Mouse (Mus musculus): ENCODE results near the gene Rec8. TPM values are rescaled to one million over a fixed set of nuclear protein-coding genes. Genes with fewer than 3 reads are reported as not detected.
A peak's percentile ranks its signal among the peaks of the same experiment; 100 is the strongest.

Gene Rec8
- polyA plus RNA-seq, 1 experiment from 2014 or later, result 7.8 TPM

DNA sequence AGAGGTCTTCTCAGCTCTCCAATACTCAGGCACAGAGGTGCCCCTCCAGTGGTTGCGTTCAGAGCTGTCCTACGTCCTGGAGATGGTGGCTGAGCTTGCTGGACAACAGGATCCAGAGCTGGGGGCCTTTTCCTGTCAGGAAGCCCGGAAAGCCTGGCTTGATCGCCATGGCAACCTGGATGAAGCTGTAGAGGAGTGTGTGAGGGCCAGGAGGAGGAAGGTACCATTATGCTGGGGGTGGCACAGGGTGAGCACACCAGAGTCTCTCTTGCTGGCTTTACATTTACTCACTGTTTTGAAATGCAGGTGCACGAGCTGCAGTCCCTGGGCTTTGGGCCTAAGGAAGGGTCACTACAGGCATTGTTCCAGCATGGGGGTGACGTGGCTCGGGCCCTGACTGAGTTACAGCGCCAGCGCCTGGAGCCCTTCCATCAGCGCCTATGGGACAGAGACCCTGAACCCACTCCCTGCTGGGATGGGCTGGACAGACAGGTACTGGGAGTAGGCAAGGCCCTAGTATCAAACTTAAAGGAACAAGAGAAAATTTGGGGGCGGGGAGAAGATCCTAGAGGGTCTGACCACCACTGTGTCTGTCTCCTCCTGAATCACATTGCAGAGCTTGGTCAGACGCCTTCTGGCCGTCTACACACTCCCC, 21.7 kb upstream of the Rec8 start:
- Histone ChIP-seq H3K9me3 (no peaks in the 10 kb centered on the region), H3K4me3 (no peak overlapping the region), H3K36me3 (peaks cover 66% of the 10 kb centered on the region), H3K4me2 (replicated peaks) (no peak overlapping the region), H3K27ac (no peak overlapping the region), H3K4me1 (peaks cover 14% of the 10 kb centered on the region), H3K27me3 (no peaks in the 10 kb centered on the region), H3K9ac (0 out of 2 replicates have a peak overlapping the region, but pooled peaks have one; percentile 24)
- no peak for ATAC-seq (ENCODE audit: insufficient number of reproducible peaks, insufficient read depth, low FRiP score, low TSS enrichment)
- 82% methylated on average over 13 of the region's 13 CpGs for WGBS

DNA sequence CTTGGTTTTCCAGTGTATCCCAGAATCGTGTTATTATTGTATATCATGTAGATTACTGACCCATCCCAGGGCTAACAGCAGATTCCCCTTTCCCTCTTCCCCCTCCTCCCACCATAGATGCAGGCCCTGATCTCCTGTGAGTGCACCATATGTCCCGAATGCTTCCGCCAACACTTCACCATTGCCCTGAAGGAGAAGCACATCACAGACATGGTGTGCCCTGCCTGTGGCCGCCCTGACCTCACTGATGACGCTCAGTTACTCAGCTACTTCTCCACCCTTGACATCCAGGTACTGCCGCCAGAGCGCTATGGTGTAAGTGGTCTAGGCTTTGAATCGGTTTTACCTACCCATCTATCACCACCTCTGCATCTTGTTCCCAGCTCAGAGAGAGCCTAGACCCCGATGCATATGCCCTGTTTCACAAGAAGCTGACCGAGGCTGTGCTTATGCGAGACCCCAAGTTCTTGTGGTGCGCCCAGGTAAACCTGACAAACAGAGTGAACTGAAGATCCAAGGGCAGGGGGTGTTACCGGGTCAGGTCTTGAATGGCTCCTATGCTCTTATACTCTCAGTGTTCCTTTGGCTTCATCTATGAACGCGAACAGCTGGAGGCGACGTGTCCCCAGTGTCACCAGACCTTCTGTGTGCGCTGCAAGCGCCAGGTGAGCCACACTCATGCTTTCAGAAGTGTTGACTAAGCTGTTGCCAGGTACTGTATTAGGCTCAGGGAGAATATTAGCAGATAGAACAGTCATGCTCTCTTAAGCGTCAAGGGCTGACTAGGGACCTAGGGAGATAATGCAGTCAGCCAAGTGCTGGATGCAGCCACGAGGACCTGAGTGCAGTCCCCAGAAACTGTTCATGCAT, 19.1 kb upstream of the Rec8 start:
- peaks cover 87% of the 10 kb centered on the region for H3K36me3 ChIP-seq
- H3K4me2 ChIP-seq (replicated peaks), result no peak overlapping the region

DNA sequence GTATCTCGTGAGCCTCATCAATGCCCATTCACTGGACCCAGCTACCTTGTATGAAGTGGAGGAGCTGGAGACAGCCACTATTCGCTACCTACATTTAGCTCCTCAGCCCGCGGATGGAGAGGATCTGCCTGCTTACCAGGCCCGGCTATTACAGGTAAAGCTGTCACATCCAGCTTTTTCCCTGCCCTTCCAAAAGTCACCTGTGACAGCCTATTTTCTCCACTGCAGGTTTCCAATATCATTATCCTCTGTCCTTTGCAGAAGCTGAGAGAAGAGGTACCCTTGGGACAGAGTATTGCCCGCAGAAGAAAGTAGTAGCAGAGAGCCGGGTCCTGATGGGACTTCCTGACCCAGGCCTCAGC, 14.6 kb upstream of the Rec8 start, which contains the start of gene Irf9:
Gene Irf9, plus strand, starts transcription at position 301 of the 362 bp plus-strand sequence.
- peak within 1 kb of the TSS; percentile 50 for H3K4me2 ChIP-seq (replicated peaks)
- H3K9me3 ChIP-seq, result no peaks in the 10 kb centered on the region
- peak within 1 kb of the TSS; percentile 70 for H3K27ac ChIP-seq
- H3K27me3 ChIP-seq, result no peaks in the 10 kb centered on the region
- no peak for ATAC-seq (ENCODE audit: insufficient number of reproducible peaks, insufficient read depth, low FRiP score, low TSS enrichment)
- H3K4me3 ChIP-seq, result peak within 1 kb of the TSS; percentile 30
- 82% methylated on average over 7 of the region's 7 CpGs for WGBS
- peak within 1 kb of the TSS; percentile 17; the same call in 1 of the 2 replicates for H3K9ac ChIP-seq
- H3K36me3 ChIP-seq, result peaks cover 75% of the 10 kb centered on the region
- peaks cover 11% of the 10 kb centered on the region; the same call in 1 of the 2 replicates for H3K4me1 ChIP-seq

More for the DNA sequence above, 19.1 kb upstream of the Rec8 start:
- no peak for ATAC-seq (ENCODE audit: insufficient number of reproducible peaks, insufficient read depth, low FRiP score, low TSS enrichment)
- Histone ChIP-seq H3K4me3 (no peak overlapping the region), H3K9me3 (no peaks in the 10 kb centered on the region), H3K4me1 (peaks cover 5% of the 10 kb centered on the region; the same call in 1 of the 2 replicates), H3K27me3 (no peaks in the 10 kb centered on the region), H3K27ac (no peak overlapping the region), H3K9ac (no peak overlapping the region)
- WGBS, result 94% methylated on average over 21 of the region's 21 CpGs

DNA sequence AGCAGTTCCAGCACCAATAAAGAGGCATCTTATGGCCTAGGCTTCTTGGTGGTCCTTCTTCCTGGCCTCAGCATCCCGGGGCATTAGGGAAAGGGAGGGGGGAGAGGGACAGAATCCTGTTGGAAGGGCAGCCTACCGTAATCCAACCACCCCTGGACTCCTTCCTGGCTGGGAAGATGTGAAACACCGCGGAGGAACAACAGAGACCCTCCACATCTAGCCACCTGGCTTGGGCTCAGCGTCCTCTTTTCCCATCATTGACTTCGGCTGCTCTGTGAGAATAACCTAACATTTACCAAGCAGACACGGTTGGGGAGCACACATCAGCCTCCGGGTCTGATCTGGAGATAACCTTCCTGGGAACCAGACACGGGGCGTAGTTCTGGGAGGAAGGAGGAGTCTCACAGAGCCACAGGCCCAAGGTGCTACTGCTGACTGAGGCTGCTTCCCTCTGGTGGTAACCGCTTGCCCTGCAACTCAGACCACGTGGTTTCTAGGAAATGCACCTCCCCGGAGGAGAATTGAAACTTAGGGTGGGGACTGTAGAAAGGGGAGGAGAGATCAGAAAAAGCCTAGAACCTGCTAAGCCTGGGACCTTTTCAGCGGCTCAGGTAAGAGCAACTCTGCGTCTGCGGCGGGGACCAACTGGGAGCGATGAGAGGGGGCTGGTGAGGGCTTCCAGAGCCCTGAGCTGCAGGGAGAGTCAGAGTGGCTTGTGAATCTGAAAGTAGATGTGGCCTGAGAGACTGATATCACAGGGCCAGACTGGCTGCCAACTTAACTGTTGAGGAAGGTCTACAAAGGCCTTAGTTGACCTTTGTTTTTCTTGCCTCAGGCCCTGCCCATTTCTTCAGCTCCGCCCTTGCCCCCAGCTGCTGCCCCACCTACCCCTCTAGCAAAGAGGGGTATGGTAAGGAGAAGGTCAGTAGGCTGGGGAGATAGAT, 13.9 kb upstream of the Rec8 start:
- ATAC-seq (ENCODE audit: insufficient number of reproducible peaks, insufficient read depth, low FRiP score, low TSS enrichment), result peak; percentile 80
- peak overlapping the region; percentile 30 for H3K4me3 ChIP-seq
- peaks cover 11% of the 10 kb centered on the region; the same call in 1 of the 2 replicates for H3K4me1 ChIP-seq
- 13% methylated on average over 19 of the region's 19 CpGs for WGBS
- H3K4me2 ChIP-seq (replicated peaks), result peak overlapping the region; percentile 50
- H3K27me3 ChIP-seq, result no peaks in the 10 kb centered on the region
- H3K36me3 ChIP-seq, result peaks cover 75% of the 10 kb centered on the region
- H3K9me3 ChIP-seq, result no peaks in the 10 kb centered on the region
- H3K9ac ChIP-seq, result peak overlapping the region; percentile 17; the same call in 1 of the 2 replicates
- peak overlapping the region; percentile 70 for H3K27ac ChIP-seq

DNA sequence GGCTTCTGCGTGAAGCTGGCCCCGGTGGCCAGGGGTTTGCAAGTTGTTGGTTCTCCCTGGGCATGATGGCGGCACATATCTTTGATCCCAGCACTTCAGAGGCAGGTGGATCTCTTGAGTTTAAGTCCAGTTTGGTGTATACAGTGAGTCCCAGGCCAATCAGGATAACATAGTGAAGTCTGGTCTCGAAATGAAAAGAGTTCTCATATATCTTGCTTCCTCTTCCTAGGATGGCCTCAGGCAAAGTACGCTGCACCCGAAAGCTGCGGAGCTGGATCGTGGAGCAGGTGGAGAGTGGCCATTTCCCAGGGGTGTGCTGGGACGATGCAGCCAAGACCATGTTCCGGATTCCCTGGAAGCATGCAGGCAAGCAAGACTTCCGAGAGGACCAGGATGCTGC, 13.0 kb upstream of the Rec8 start:
- no peak overlapping the region; the same call in 1 of the 2 replicates for H3K4me2 ChIP-seq (replicated peaks)
- WGBS, result 86% methylated on average over 11 of the region's 11 CpGs
- no peak overlapping the region for H3K27ac ChIP-seq
- H3K9me3 ChIP-seq, result no peaks in the 10 kb centered on the region
- no peak for ATAC-seq (ENCODE audit: insufficient number of reproducible peaks, insufficient read depth, low FRiP score, low TSS enrichment)
- no peaks in the 10 kb centered on the region for H3K27me3 ChIP-seq
- peaks cover 11% of the 10 kb centered on the region; the same call in 1 of the 2 replicates for H3K4me1 ChIP-seq
- no peak overlapping the region for H3K9ac ChIP-seq
- H3K4me3 ChIP-seq, result no peak overlapping the region
- H3K36me3 ChIP-seq, result peaks cover 74% of the 10 kb centered on the region

DNA sequence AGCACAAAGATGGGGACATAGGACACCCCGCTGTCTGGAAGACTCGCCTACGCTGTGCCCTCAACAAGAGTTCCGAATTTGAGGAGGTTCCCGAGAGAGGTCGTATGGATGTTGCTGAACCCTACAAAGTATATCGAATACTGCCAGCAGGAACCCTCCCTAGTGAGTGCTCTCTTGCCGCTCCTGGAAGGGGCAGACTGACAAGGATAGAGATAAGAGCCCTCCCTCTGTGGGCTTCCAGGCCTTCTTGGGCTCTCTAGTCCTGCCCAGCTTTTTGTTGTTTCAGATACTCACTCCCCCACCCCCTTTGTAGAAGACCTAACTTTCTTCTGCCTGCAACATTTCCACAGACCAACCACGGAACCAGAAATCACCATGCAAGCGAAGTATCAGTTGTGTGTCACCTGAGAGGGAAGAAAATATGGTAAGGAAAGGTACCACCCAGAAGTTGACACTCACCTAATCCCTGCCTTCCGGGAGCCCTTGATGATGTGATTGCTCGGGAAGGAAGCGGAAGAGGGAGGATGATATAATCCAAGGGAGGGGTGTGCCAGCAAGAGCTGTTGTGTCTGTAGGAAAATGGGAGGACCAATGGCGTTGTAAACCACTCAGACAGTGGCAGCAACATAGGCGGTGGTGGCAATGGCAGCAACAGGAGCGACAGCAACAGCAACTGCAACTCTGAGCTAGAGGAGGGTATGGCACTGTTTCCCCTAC, 11.9 kb upstream of the Rec8 start:
- peaks cover 11% of the 10 kb centered on the region; the same call in 1 of the 2 replicates for H3K4me1 ChIP-seq
- no peaks in the 10 kb centered on the region for H3K27me3 ChIP-seq
- H3K9ac ChIP-seq, result no peak overlapping the region
- peaks cover 63% of the 10 kb centered on the region for H3K36me3 ChIP-seq
- no peak for ATAC-seq (ENCODE audit: insufficient number of reproducible peaks, insufficient read depth, low FRiP score, low TSS enrichment)
- no peak overlapping the region for H3K4me2 ChIP-seq (replicated peaks)
- no peaks in the 10 kb centered on the region for H3K9me3 ChIP-seq
- 90% methylated on average over 16 of the region's 16 CpGs for WGBS
- no peak overlapping the region for H3K4me3 ChIP-seq
- H3K27ac ChIP-seq, result no peak overlapping the region

DNA sequence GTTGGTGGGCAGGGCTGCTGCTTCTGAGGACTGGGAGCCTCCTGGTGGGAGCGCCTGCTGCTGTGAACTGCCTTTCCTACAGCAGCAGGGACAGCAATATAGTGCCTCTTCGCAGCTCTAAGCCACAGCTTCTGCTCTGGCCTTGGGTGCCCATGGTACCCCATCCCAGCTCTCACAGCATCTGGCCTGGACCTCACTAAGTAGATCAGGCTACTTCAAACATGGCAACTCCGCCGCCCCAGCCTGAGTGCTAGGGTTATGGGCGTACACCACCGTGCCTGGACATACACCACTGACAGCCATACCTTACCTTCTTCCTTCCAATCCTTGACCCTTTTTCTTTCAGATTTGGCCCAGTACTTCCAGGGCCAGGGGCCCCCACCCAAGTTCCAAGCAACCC, 9.5 kb upstream of the Rec8 start:
- no peak overlapping the region for H3K27ac ChIP-seq
- WGBS, result 97% methylated on average over 6 of the region's 6 CpGs

DNA sequence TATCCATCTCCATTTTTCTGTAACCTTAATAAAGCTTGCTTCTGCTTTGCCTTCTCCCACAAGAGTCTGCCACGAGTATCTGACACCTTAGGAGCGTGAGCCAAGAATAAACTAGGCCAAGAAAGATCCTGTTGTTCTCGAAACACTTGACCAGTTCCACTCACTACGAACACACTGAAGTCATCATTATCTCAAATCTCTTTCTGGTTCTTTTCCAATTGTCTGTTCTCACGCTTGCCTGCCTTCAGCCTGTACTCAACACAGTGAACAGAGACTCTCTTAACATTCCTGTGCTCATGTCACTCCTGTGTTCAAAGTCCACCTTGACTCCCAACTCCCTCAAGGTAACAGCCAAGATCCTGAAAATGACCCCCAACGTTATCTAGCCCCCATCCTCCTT, 4.5 kb upstream of the Rec8 start:
- H3K9ac ChIP-seq, result no peak overlapping the region
- no peaks in the 10 kb centered on the region for H3K4me1 ChIP-seq
- H3K4me3 ChIP-seq, result no peak overlapping the region
- H3K27me3 ChIP-seq, result no peaks in the 10 kb centered on the region
- H3K36me3 ChIP-seq, result peaks cover 13% of the 10 kb centered on the region
- H3K27ac ChIP-seq, result no peak overlapping the region
- no peak for ATAC-seq (ENCODE audit: insufficient number of reproducible peaks, insufficient read depth, low FRiP score, low TSS enrichment)
- no peaks in the 10 kb centered on the region for H3K9me3 ChIP-seq
- WGBS, result 71% methylated on average over 6 of the region's 6 CpGs
- H3K4me2 ChIP-seq (replicated peaks), result no peak overlapping the region

More for the DNA sequence above, 9.5 kb upstream of the Rec8 start:
- Histone ChIP-seq H3K27me3 (no peaks in the 10 kb centered on the region), H3K36me3 (peaks cover 39% of the 10 kb centered on the region), H3K4me2 (replicated peaks) (no peak overlapping the region), H3K9me3 (no peaks in the 10 kb centered on the region), H3K4me1 (peaks cover 10% of the 10 kb centered on the region; the same call in 1 of the 2 replicates), H3K9ac (no peak overlapping the region), H3K4me3 (no peak overlapping the region)
- ATAC-seq (ENCODE audit: insufficient number of reproducible peaks, insufficient read depth, low FRiP score, low TSS enrichment), result no peak

DNA sequence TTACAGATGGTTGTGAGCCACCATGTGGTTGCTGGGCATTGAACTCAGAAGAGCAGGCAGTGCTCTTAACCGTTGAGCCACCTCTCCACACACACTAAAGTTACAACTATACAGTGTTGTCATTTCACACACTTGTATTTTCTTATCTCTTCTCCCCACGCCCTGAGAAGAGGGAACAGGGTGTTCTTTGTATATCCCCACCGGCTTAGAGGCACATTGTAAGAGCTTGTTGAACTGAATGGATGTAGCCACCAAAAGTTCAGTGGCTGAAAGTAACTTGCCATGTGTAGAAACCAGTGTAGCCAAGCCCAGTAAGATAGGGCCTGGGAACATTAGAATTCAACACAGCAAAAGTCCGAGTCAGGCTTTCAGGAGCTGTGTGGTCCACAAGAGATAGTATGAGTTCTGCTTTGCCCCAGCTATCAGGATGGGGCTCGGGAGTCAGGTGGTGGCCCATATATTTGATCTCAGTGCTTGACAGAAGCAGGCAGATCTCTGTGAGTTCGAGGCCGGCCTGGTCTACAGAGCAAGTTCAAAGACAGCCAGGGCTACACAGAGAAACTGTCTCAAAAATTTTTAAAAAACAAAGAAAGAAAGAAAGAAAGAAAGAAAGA, 3.2 kb upstream of the Rec8 start:
- H3K4me2 ChIP-seq (replicated peaks), result no peak overlapping the region
- 79% methylated on average over 7 of the region's 7 CpGs for WGBS

DNA sequence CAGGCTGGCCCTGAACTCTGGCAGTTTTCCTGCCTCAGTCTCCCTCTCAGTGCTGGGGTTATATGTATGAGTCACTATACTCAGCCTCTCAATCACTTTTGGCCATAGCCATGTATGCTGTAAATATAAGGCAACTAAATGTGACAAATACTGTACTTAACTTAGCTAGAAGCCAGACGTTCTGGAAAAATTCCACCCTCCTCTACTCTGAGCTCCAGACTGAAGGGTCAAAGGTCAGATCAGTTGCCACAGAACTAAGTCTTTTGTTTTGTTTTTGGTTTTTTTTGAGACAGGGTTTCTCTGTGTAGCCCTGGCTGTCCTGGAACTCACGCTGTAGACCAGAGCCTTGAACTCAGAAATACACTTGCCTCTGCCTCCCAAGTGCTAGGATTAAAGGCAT, 2.0 kb upstream of the Rec8 start:
- Histone ChIP-seq H3K36me3 (no peaks in the 10 kb centered on the region), H3K4me1 (no peaks in the 10 kb centered on the region), H3K9me3 (no peaks in the 10 kb centered on the region), H3K4me3 (no peak overlapping the region), H3K4me2 (replicated peaks) (no peak overlapping the region), H3K9ac (no peak overlapping the region), H3K27ac (no peak overlapping the region), H3K27me3 (no peaks in the 10 kb centered on the region)
- WGBS, result 24% methylated on average over 2 of the region's 2 CpGs
- ATAC-seq (ENCODE audit: insufficient number of reproducible peaks, insufficient read depth, low FRiP score, low TSS enrichment), result no peak

More for the DNA sequence above, 3.2 kb upstream of the Rec8 start:
- no peaks in the 10 kb centered on the region for H3K27me3 ChIP-seq
- no peak for ATAC-seq (ENCODE audit: insufficient number of reproducible peaks, insufficient read depth, low FRiP score, low TSS enrichment)
- H3K4me3 ChIP-seq, result no peak overlapping the region
- no peak overlapping the region for H3K27ac ChIP-seq
- no peaks in the 10 kb centered on the region for H3K4me1 ChIP-seq
- H3K9me3 ChIP-seq, result no peaks in the 10 kb centered on the region
- H3K36me3 ChIP-seq, result no peaks in the 10 kb centered on the region
- H3K9ac ChIP-seq, result no peak overlapping the region
